Mouse (Mus musculus): ENCODE data around the gene Aox3.

Aox3 gene

DNA sequence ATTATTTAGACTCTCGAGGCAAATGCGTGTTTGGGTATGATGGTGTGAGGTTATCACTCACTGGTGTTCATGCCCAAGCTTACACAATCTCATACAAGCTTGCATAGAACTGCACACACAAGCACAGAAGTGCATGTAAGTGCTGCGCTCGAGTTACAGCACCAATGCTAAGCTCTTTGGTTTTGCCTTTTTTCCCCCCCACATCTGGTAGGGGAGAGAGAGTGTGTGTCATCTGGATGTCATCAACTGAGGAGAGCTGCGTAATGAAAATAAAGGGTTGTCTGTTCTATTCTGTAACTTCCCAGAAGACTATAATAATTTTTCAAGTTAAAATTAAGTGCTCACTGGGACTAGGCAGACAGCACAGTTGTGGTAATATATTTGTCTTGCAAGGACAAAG, 100.9 kb downstream of the Aox3 start:
- no peak for DNase-seq

GRCm38 (mm10) chr1:58215353-58215752, 102.4 kb downstream of the Aox3 start:
- no peak for DNase-seq

GRCm38 (mm10) chr1:58215956-58216532, 103.1 kb downstream of the Aox3 start:
- DNase-seq = no peak

DNA sequence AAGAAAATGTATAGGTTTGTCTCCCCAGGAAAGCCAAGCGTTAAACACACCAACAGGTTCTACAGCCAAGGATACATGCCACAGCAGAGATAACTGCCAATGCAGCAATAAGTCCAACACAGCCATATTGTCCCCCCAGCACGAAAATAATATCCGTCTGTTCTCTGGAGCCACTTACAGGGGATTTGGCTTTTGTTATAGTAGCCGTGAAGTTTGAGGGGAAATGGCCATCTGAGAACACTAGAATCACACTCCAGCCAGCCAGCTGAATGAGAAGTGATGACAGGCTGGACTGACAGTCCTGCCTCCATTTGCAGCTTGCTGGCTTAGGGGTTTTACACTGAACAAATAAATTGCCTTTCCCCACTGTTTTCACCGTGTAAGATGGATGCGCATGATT, 108.1 kb downstream of the Aox3 start:
- no peak for DNase-seq

- DNase-seq = no peak
Observed at GRCm38 (mm10) chr1:58221879-58222278, 108.9 kb downstream of the Aox3 start.

GRCm38 (mm10) chr1:58228086-58228485, 115.2 kb downstream of the Aox3 start:
- no peak for DNase-seq

DNA sequence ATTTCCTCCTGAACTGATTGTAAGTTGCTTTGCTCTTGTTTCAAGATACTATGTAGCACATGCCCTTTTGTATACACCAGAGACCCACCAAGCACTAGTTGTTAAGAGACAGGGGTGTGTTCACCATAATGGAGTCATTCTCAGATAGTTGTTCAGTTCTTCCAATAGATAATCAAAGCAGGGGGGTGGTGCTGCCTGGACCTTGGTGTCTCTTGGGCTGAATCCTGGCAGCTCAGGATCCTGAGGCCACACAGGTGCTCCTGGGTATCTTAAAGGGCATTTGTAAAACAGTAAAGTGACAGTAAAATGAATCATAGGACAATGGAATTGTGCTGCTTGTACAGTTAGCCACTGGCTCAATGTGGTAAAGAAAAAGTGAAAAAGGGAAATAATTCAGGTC, 116.0 kb downstream of the Aox3 start:
- DNase-seq = no peak

GRCm38 (mm10) chr1:58229774-58230173, 116.8 kb downstream of the Aox3 start:
- no peak for DNase-seq

DNA sequence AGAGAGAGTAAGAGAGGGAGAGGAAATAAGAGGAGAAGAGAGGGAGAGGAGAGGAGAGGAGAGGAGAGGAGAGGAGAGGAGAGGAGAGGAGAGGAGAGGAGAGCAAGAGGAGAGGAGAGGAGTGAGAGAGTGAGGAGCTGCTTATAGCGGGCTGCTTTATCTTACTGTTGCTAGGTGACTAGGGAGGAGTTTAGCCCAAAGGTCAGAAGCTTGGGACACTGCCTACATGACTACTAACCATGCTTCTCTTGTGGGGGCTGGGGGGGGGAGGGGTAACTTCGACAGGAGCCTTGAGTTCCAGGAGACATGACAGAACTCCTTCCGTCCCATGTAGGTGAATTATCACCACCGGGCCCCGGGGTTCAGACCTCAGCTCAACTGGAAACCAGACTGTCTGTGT, 117.6 kb downstream of the Aox3 start:
- DNase-seq = no peak

DNA sequence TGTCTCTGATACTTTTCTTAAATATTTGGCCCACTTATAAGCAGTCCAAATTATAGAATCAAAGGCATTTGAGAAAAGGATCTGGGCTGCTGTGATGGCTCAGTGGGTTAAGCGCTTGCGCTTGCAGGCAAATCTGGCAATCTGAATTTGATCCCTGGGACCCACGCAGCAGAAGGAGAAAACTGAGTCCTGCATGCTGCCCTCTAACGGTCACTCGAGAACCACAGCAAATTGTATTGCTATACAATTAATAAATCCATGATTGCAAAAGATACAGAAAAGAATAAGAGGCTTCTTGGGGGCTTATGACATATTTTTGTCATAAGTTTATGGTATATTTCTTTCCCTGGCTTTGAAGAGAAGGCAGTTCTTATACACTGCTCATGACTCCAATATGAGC, 122.5 kb downstream of the Aox3 start:
- DNase-seq = no peak

GRCm38 (mm10) chr1:58237527-58238299, 124.8 kb downstream of the Aox3 start:
- DNase-seq = peak in 1 of 2 experiments; percentile 33

- no peak for DNase-seq
Observed at GRCm38 (mm10) chr1:58238440-58238839, 125.5 kb downstream of the Aox3 start.

- no peak for DNase-seq
Observed at GRCm38 (mm10) chr1:58238961-58239360, 126.0 kb downstream of the Aox3 start.

GRCm38 (mm10) chr1:58240347-58240746, 127.4 kb downstream of the Aox3 start:
- no peak for DNase-seq

DNA sequence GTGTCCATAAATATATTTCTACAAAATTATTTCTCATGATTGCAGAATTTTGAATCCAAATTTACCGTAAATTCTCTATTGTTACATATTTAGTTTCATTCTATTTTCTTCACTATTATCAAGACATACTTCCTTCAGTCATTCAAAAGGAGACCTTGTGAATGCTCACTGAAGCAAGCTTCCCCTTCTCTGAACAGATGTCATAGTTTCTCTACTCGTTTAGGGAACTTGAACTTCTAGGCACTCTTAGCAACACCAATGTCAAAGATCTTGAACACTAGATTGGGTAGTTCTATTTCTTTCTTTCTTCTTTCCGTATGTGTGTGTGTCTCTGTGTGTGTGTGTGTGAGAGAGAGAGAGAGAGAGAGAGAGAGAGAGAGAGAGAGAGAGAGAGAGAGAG, 131.6 kb downstream of the Aox3 start:
- DNase-seq = no peak

GRCm38 (mm10) chr1:58248518-58248917, 135.6 kb downstream of the Aox3 start:
- DNase-seq = no peak

All from lung, adult 18-20 months (tissue).